Mouse (Mus musculus) CH12.LX (cell line): ENCODE results near the gene Myo1g.

ENCODE experiments used
- CHD2 ChIP-seq: IDR thresholded peaks from 2 replicates; pipeline ENCODE4 v1.6.1; 2011; ENCODE audit warnings: low read length, improper control_type of control experiment
- CTCF ChIP-seq, 2 experiments: IDR thresholded peaks in 1 of 2; conservative IDR thresholded peaks in 1 of 2; 2 replicates each; pipeline ENCODE4 v1.5.1; 2011 to 2012; ENCODE audit warnings: low read depth in 2 of 2, low read length in 2 of 2, improper control_type of control experiment in 1 of 2, inconsistent platforms in 1 of 2, mild to moderate bottlenecking in 1 of 2, moderate library complexity in 1 of 2
- ELF1 ChIP-seq: IDR thresholded peaks from 2 replicates; pipeline ENCODE4 v1.6.1; 2014; ENCODE audit warnings: low read depth, mild to moderate bottlenecking, inconsistent platforms, low read length, improper control_type of control experiment
- EP300 ChIP-seq: IDR thresholded peaks from 2 replicates; pipeline ENCODE4 v1.6.1; 2011; ENCODE audit warnings: low read length, improper control_type of control experiment
- MAFK ChIP-seq: IDR thresholded peaks from 2 replicates; pipeline ENCODE4 v1.6.1; 2011; ENCODE audit warnings: low read length, improper control_type of control experiment; ENCODE audit not compliant: insufficient replicate concordance
- MEF2A ChIP-seq: IDR thresholded peaks from 2 replicates; pipeline ENCODE4 v1.6.1; 2014; ENCODE audit warnings: low read depth, mild to moderate bottlenecking, inconsistent platforms, low read length, improper control_type of control experiment, borderline replicate concordance
- MYC ChIP-seq: IDR thresholded peaks from 2 replicates; pipeline ENCODE4 v1.6.1; 2011; ENCODE audit warnings: low read depth, mild to moderate bottlenecking, improper control_type of control experiment, low read length
- POLR2A ChIP-seq: IDR thresholded peaks from 2 replicates; pipeline ENCODE4 v1.6.1; 2011; ENCODE audit warnings: low read depth, mild to moderate bottlenecking, improper control_type of control experiment, low read length
- ZKSCAN1 ChIP-seq: IDR thresholded peaks from 2 replicates; pipeline ENCODE4 v1.6.1; 2012; ENCODE audit warnings: low read depth, inconsistent platforms, low read length, improper control_type of control experiment, borderline replicate concordance

GRCm38 (mm10) chr11:6477350-6477749 lies 43.4 kb downstream of the Myo1g start:
- TF ChIP-seq EP300, result no peak
- TF ChIP-seq POLR2A, result no peak
- no peak for TF ChIP-seq MAFK
- TF ChIP-seq ELF1, result no peak
- no peak for TF ChIP-seq MYC
- no peak for TF ChIP-seq MEF2A
- no peak for TF ChIP-seq CTCF (conservative IDR thresholded peaks at IDR 0.05 in 1 of 2, IDR thresholded peaks at IDR 0.05 in 1 of 2; ENCODE audit: low read depth in 2 of 2, low read length in 2 of 2)
- TF ChIP-seq ZKSCAN1, result no peak
- no peak for TF ChIP-seq CHD2
